Mouse (Mus musculus) CD4-positive, CD25-positive, alpha-beta regulatory T cell, adult 4 months (primary cell): ENCODE measurements around the gene Mllt3. TPM values are rescaled to one million over a fixed set of nuclear protein-coding genes. Genes with fewer than 3 reads are reported as not detected.
A peak's percentile ranks its signal among the peaks of the same experiment; 100 is the strongest.

Source experiments
- ATAC-seq: one replicate; pipeline ENCODE4 v1.8.0; 2017
- polyA plus RNA-seq, 2 experiments: library from polyadenylated mRNA; unstranded; fragments of 100-300 nt; shearing (Covaris generic); gene quantifications; one replicate each; pipeline ENCODE4 v1.2.1; 2017

Mllt3 gene
- polyA plus RNA-seq, 2 experiments from 2014 or later: 119 to 131 TPM

GRCm38 (mm10) chr4:87949451-87949850 lies 83.7 kb downstream of the Mllt3 start:
- ATAC-seq: no peak

DNA sequence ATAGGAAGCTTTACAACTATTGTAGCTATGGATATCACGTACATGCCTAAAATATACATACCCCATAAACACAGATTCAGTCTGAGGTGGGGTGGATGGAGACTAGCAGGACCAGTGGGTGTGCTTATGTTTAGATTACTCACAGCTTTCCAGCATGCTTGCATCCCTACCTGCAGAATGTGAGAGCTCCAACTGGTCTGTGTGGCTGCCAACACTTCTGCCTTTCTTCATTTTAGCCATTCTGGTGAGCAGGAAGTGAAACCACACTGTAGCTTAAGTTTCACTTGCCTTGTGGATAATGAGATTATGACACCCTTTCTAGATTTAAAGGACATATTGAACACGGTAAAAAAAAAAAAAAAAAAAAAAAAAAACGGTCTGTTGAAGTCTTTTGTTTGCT lies 88.8 kb downstream of the Mllt3 start:
- peak; percentile 79 for ATAC-seq

DNA sequence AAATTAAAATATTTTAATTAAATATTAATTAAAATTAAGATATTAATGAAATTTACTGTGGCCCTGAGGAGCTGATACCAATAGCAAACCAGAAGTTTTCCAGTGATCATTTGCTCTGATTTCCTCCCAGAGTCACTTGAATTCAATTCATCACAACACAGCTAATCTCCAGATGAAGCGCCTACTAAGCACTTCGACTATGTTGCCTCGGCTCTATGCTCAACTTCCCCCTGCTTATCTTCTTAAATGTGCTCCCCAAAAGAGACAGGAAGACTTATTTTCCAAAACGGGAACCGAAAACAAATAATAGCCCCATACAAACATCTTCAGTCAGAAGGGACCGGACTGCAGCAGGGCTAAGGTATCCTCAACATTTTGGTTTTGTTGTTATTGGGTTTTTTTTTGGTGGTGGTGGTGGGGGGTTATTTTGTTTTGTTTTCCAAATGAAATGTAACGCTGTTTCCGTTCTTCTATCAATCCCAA lies 90.2 kb downstream of the Mllt3 start:
- no peak for ATAC-seq

- no peak for ATAC-seq
Observed at GRCm38 (mm10) chr4:87939474-87940154, 93.5 kb downstream of the Mllt3 start.

- peak; percentile 30 for ATAC-seq
Observed at GRCm38 (mm10) chr4:87936326-87936725, 96.8 kb downstream of the Mllt3 start.

- no peak for ATAC-seq
Observed at GRCm38 (mm10) chr4:87933701-87934337, 99.3 kb downstream of the Mllt3 start.

GRCm38 (mm10) chr4:87930356-87931245 lies 102.6 kb downstream of the Mllt3 start:
- ATAC-seq: no peak

DNA sequence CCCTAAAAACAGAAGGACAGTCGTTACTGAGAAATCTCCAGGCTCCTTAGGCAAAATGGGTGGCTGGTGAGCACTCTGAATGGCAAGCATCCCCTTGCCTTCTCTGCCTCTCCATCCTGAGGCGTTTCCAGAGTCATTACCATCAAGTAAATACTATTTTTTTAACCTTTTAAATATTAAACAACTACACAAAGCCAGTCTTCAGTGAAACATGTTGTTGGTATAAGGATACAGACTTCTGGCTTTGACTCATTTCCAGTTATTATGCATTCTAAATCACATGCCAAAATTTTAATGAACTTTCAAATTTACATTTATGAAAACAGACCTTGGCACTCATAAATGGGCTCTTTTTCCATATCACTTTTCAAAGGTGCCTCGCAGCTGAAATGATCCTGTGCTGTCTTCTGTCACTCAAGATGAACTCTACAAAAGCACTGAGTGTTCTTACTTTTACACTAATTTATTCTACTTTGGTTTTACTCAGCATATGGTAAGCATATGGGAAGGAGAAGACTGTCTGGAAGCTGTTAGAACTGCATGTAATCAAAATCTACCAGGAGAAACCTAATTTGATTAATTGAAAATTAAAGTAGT lies 104.5 kb downstream of the Mllt3 start:
- no peak for ATAC-seq

- peak; percentile 61 for ATAC-seq
Observed at GRCm38 (mm10) chr4:87927354-87927753, 105.8 kb downstream of the Mllt3 start.

DNA sequence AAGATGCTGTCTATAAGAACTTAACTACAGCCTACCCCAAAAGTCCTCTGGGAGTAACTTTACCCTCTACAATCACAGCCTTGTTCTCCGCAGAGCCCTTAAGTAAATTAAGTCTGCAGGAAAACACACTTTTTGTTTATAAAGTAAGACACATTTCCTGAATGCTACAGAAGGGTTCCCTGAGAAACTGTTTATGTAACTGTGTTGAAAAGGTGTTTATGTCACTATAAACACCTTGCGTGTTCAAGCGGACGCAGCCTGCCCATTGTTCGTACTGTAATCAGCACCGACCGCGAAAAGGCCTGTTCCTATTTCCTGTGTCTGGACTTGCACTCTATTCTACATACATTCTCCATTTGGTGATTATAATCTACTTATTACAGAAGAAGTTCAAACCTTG lies 112.5 kb downstream of the Mllt3 start:
- ATAC-seq: no peak

DNA sequence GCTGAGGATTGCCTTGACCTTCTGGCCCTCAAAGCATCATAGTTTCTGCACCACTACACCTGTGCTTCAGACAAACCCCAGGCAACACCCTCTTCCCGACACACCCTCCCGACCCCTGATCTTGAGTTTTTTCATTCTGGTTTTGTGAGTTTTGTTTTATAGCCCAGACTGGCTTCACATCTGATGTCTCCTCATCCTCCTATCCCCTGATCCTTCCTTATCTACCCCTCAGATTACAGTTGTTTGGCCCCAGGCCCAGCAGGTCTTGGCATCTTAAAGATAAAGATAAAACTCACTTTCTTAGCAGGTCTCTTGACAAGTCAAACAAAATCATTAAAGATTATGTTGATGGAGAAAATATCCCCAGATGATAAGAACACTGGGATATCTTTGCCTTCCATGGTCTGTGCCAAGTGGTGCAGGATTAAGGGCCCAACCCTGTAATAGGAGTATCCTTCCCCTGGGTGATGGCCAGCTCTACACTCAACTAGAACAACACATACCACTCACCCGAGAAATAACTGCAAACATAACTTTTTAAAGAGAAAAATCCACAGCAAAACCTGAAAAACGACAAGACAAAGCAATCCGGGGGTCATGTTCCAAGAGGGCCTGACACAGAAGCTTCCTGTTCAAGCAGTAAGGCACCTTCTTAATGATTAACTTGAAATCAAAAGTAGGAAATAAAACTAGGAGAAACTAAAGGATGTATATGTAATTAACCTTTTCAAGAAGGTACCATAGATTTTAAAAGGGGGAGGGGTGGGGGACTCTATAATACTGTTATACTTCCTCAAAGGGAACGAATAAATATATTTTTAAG lies 121.8 kb downstream of the Mllt3 start:
- ATAC-seq: no peak

- no peak for ATAC-seq
Observed at GRCm38 (mm10) chr4:87905149-87905771, 127.9 kb downstream of the Mllt3 start.

GRCm38 (mm10) chr4:87904722-87905121 lies 128.4 kb downstream of the Mllt3 start:
- ATAC-seq: no peak

DNA sequence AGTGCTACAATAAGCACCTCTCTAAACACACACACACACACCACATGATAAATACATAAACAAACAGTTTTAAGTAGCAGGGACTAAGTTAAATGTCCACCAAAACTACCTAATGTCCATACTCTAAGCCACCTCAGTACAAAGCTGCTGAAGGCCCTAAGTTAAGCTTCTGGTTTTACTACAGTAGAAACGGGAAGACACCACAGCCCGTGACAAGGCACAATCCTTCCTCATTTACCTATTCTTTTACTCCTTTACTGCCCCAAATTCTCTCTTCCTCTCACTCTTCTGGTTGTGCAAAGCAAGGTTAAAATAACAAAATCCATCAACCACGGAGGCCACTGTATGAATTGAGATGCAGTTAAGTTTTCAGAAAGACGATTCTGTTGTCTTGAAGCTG lies 130.6 kb downstream of the Mllt3 start:
- ATAC-seq: no peak

DNA sequence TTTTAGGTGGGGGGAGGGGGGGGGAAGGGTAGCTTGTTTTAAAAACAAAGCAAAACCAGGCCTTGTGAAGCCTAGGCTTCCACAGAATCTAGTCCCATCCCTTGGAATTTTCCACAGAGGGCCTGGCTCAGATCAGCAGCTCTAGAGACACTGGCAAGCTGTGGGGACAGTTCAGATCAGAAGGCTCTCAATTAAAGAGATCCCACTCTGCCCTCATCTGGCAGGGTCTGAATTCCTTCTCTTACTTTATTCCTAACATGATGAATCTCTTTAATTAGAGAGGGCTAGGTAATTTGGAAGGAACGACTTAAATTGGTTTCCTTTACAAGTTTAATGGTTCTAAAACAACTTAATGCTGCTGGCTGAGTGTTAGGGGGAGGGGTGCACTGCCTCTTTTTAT lies 132.0 kb downstream of the Mllt3 start:
- ATAC-seq: no peak

GRCm38 (mm10) chr4:87893498-87893897 lies 139.7 kb downstream of the Mllt3 start:
- ATAC-seq: peak; percentile 83

- ATAC-seq: peak; percentile 74
Observed at GRCm38 (mm10) chr4:87893012-87893411, 140.2 kb downstream of the Mllt3 start.

DNA sequence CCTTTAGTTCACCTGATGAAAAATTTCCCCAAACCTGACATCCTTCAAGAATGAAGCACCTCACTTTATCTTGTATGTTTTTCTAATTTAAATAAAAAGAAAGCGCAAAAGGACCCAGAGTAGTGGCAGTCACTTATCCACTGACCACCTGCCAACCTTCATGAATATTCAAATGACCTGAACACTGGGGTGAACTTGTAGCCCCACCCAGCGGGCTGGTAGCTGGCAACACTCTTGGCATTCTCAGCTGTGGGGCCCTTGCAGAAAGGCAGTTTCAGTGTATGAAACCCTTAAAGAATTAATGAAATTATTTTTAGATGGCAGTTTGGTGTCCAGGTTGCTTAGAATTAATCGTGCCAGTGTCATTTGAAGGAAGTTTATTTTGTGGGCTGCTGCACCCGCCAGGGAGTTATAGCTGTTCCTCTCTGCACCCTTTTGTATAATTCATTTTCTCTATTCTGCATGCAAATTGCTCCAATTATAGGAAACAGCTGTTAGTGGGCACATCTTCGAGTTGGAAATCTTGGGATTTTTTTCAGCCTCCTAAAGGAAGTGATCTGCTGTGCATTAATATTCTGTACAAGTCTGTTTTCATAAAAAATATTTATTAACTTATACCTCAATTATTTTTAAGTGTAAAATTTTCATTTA lies 149.8 kb downstream of the Mllt3 start:
- no peak for ATAC-seq

GRCm38 (mm10) chr4:87881995-87882394 lies 151.2 kb downstream of the Mllt3 start:
- no peak for ATAC-seq

- no peak for ATAC-seq
Observed at GRCm38 (mm10) chr4:87881583-87881982, 151.6 kb downstream of the Mllt3 start.

- ATAC-seq: no peak
Observed at GRCm38 (mm10) chr4:87880297-87880696, 152.9 kb downstream of the Mllt3 start.
